Mouse (Mus musculus) G1E (cell line): ENCODE measurements around the gene Hoxc5. TPM values are rescaled to one million over a fixed set of nuclear protein-coding genes. Genes with fewer than 3 reads are reported as not detected.

ENCODE experiments used
- ATAC-seq: 2 replicates; pipeline ENCODE4 v1.8.0; 2016; ENCODE audit warnings: mild to moderate bottlenecking; ENCODE audit not compliant: insufficient number of reproducible peaks, poor library complexity, low FRiP score, severe bottlenecking; ENCODE audit errors: extremely low read depth
- DNase-seq: peaks from one replicate; pipeline ENCODE4 v3.0.0; 2012; ENCODE audit warnings: low spot score
- H3K27me3 ChIP-seq: 2 replicates; pipeline ENCODE4 v1.6.1; 2012; ENCODE audit warnings: mild to moderate bottlenecking, low read length, inconsistent platforms; ENCODE audit not compliant: insufficient read depth
- H3K36me3 ChIP-seq: replicated peaks from 2 replicates; pipeline ENCODE3; 2012; ENCODE audit warnings: mild to moderate bottlenecking, inconsistent platforms
- H3K4me1 ChIP-seq: 2 replicates; pipeline ENCODE4 v1.6.1; 2012; ENCODE audit warnings: low read depth, low read length, inconsistent platforms, mixed read lengths; ENCODE audit not compliant: insufficient read depth
- H3K4me3 ChIP-seq: 2 replicates; pipeline ENCODE4 v1.5.1; 2012; ENCODE audit warnings: low read depth, mild to moderate bottlenecking, inconsistent platforms, low read length, moderate library complexity, mixed read lengths
- H3K9me3 ChIP-seq: replicated peaks from 2 replicates; pipeline ENCODE4 v1.6.1; 2012; ENCODE audit warnings: inconsistent platforms
- CTCF ChIP-seq: IDR thresholded peaks from 2 replicates; pipeline ENCODE4 v1.5.1; 2012; ENCODE audit warnings: low read depth, low read length, inconsistent platforms, mixed read lengths
- GATA1 ChIP-seq: IDR thresholded peaks from 2 replicates; pipeline ENCODE4 v1.6.1; 2012; ENCODE audit warnings: borderline replicate concordance, low read length, inconsistent platforms, mixed read lengths
- GATA2 ChIP-seq: IDR thresholded peaks from 2 replicates; pipeline ENCODE4 v1.6.1; 2012; ENCODE audit warnings: low read depth, low read length, inconsistent platforms, borderline replicate concordance
- POLR2AphosphoS5 ChIP-seq: IDR thresholded peaks from 2 replicates; pipeline ENCODE4 v1.6.1; 2012; ENCODE audit warnings: low read depth, low read length, inconsistent platforms; ENCODE audit not compliant: insufficient replicate concordance
- TAL1 ChIP-seq: conservative IDR thresholded peaks from 2 replicates; pipeline ENCODE4 v1.6.1; 2012; ENCODE audit warnings: low read depth, low read length, inconsistent platforms, mixed read lengths
- polyA plus RNA-seq: library from polyadenylated mRNA; stranded (reverse); fragments of >175 nt; gene quantifications from 2 replicates; pipeline ENCODE4 v1.2.3, GENCODE M21; 2012
- total RNA-seq, 2 experiments: library from RNA; stranded (forward) in 1 of 2; stranded (reverse) in 1 of 2; fragments of 200-1000 nt in 1 of 2; fragments of >200 nt in 1 of 2; fragmentation: Nextera tagmentation in 1 of 2; gene quantifications; 2 replicates each; pipeline ENCODE4 v1.2.3; 2014 to 2017

Hoxc5 gene
- 9.9 and 19.8 TPM in 2 replicates for total RNA-seq (2014; fragmentation: Nextera tagmentation)
- 7.6 and 9.1 TPM in 2 replicates for total RNA-seq (2017)
- polyA plus RNA-seq, result 11.4 and 12.4 TPM in 2 replicates

DNA sequence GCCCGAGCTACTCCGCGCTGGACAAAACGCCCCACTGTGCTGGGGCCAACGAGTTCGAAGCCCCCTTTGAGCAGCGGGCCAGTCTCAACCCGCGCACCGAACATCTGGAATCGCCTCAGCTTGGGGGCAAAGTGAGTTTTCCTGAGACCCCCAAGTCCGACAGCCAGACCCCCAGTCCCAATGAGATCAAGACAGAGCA lies at the start of gene Hoxc5:
Gene Hoxc5 (plus strand): TSS at position 132 of the 199 bp plus-strand sequence.
- Histone ChIP-seq H3K4me3 (peak within 1 kb of the TSS; percentile 65; the same call in 1 of the 2 replicates), H3K36me3 (no peaks in the 10 kb centered on the region), H3K4me1 (peaks cover 48% of the 10 kb centered on the region), H3K9me3 (no peaks in the 10 kb centered on the region), H3K27me3 (peaks cover 92% of the 10 kb centered on the region)
- DNase-seq (no peak), ATAC-seq (no peak)
- TF ChIP-seq GATA1, result no peak
- no peak for TF ChIP-seq POLR2AphosphoS5
- no peak for TF ChIP-seq CTCF
- no peak for TF ChIP-seq TAL1
- no peak for TF ChIP-seq GATA2

DNA sequence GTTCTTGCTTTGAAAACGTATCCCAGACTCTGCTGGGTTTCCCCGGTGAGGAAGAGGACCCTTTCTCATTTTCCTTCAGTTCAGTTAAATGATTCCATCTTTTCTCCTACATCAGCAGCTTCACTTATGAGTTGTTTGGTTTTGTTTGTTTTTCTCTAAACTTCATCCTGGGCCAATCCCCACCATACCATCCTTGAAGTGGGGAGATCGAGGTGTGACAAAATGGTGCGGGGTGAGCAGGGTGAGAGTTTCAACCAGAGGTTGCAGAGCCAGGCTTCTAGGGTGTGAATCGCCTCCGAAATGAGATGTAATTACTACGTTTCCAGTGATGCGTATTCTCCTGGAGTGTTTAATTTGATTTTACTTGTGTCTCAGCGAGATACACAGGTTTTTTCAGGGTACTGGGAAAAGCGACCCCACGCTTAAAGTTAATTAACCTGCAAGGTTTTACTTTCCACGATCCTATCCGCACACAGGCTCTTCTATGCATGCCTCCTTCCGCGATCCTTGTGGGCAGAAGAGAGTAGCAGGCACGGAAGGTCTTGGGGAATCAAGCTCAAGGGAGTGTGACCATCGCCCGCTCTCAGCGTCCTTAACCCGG lies 49.2 kb upstream of the Hoxc5 start:
- Histone ChIP-seq H3K4me1 (no peaks in the 10 kb centered on the region), H3K9me3 (peaks cover 4% of the 10 kb centered on the region), H3K36me3 (no peaks in the 10 kb centered on the region), H3K27me3 (peaks cover 65% of the 10 kb centered on the region), H3K4me3 (no peak overlapping the region)
- TF ChIP-seq GATA2 (no peak), CTCF (no peak), TAL1 (no peak), POLR2AphosphoS5 (no peak)
- ATAC-seq (no peak), DNase-seq (no peak)

DNA sequence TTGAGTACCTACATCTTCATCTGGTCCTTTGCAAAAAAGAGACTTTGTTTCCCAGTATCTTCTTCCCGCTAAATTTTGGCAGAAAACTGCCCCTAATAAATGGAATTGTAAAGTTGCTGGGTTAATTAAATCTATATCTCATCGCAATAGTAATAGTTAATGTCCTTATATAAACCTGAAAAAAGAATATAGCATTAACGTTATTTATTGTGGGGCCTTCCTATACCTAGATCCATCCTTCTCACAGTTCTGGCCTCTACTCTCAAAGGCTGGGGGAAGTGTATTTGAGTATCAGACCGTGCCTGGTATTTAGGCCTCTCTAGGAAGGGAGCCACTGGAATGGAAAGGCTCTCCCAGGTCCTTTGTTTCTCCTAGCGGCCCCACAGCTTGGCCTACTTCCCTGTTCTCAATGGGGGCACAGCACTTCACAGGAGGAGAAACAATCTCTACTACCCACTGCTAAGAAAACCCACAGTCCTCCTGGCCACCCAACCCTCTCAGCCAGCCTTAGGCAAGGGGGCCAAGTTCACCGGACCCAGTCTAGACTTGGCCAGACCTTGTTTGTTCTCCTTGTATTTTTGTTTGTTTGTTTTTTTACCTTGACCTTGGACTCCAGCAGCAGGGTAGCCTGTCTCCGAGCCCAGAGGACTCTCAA lies 48.5 kb upstream of the Hoxc5 start:
- no peaks in the 10 kb centered on the region for H3K36me3 ChIP-seq
- peaks cover 61% of the 10 kb centered on the region for H3K27me3 ChIP-seq
- no peaks in the 10 kb centered on the region for H3K4me1 ChIP-seq
- peaks cover 4% of the 10 kb centered on the region for H3K9me3 ChIP-seq
- DNase-seq (no peak), ATAC-seq (no peak)
- H3K4me3 ChIP-seq, result no peak overlapping the region
- TF ChIP-seq CTCF (no peak), GATA1 (no peak), GATA2 (no peak), POLR2AphosphoS5 (no peak), TAL1 (no peak)

DNA sequence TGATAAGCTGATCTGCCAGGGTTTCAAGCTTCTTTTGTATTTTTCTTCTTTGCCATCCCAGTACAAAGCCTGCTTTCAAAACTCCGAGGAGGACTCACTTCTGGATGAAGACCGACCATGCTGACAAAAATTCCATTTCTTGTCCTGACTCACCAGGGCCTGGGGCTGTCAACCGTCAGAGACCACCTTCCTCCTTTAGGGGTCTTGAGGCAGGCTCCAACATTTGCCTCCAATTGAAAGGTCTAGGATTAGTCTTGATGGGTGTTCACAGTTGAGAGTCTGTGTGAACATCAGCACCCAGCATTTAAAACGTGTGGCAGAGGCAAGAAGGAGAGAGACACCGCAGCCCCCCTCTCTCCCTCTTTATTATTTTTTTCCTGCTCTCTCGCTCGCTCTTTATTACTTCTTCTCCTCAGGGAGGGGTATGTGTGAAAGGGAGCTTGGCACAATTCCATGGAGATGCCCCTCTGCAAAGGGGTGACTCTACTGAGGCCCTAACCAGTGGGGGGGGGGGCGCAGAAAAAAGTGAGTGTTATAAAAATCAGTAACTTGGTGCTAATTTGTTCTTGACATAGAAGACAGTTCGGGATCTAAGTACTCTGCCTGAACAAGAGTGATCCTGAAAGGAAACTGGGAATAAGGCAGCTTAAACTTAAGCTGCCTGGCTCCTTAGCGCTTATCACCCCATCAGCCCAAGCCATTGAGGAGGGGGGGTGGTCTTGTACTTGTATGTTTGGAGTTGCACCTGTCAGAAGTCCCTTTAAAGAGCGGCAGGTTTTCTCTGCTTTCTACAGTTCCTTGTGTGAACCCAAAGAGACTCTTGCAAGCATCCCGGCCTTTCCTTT lies 47.7 kb upstream of the Hoxc5 start:
- H3K9me3 ChIP-seq, result peaks cover 4% of the 10 kb centered on the region
- H3K36me3 ChIP-seq, result no peaks in the 10 kb centered on the region
- H3K4me3 ChIP-seq, result no peak overlapping the region
- no peak for ATAC-seq
- TF ChIP-seq GATA2, result no peak
- TF ChIP-seq POLR2AphosphoS5, result no peak
- TF ChIP-seq TAL1, result no peak
- no peak for TF ChIP-seq CTCF
- TF ChIP-seq GATA1, result no peak
- H3K27me3 ChIP-seq, result peaks cover 56% of the 10 kb centered on the region
- H3K4me1 ChIP-seq, result no peaks in the 10 kb centered on the region
- no peak for DNase-seq

DNA sequence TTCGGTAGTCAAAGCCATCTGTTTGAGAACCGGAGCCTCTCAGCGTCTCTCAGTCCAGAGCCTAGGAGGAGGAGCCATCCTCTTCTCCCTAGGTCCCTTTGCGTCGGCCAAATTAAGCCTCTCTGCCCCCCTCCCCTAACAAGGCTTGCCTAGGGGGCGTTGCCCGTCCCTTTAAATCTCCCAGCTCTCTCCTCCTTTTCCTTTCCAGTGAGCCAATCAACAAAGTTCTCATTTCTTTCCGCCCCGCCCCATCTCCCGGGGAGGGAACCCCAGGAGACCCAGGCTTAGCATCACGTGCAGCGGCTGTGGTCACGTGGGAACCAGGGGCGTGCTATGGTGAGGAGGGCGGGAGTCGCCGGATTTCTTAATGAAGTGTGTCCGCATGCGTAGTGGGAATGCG lies 46.6 kb upstream of the Hoxc5 start:
- TF ChIP-seq GATA1 (no peak), CTCF (no peak), GATA2 (no peak), POLR2AphosphoS5 (no peak), TAL1 (no peak)
- peaks cover 4% of the 10 kb centered on the region for H3K9me3 ChIP-seq
- H3K4me3 ChIP-seq, result no peak overlapping the region
- no peaks in the 10 kb centered on the region for H3K36me3 ChIP-seq
- ATAC-seq, result no peak
- DNase-seq, result no peak
- H3K27me3 ChIP-seq, result peaks cover 60% of the 10 kb centered on the region
- no peaks in the 10 kb centered on the region for H3K4me1 ChIP-seq

DNA sequence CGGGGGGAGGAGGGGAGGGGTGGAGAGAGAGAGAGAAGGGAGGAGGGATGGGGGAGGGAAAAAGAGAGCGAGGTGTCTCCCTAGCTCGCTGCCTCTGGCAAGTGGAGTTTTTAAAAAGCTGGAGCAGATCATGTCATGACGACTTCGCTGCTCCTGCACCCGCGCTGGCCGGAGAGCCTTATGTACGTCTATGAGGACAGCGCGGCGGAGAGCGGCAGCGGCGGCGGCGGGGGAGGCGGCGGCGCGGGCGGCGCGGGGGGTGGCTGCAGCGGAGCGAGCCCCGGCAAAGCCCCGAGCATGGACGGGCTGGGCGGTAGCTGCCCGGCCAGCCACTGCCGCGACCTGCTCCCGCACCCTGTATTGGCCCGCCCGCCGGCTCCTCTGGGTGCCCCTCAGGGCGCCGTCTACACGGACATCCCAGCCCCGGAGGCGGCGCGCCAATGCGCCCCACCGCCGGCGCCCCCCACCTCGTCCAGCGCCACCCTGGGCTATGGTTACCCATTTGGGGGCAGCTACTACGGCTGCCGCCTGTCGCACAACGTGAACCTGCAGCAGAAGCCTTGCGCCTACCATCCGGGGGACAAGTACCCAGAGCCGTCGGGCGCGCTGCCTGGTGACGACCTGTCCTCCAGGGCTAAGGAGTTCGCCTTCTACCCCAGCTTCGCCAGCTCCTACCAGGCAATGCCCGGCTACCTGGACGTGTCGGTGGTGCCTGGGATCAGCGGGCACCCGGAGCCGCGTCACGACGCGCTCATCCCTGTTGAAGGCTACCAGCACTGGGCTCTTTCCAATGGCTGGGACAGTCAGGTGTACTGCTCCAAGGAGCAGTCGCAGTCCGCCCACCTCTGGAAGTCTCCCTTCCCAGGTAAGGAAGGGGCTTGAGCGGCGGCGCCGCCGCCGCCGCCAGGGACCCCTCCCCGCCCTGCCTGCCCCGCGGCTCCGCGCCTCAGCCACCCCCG lies 45.9 kb upstream of the Hoxc5 start, which contains the start of gene Hoxc13:
Gene Hoxc13 (plus strand): TSS at position 51 of the 959 bp plus-strand sequence.
- no peaks in the 10 kb centered on the region for H3K36me3 ChIP-seq
- H3K4me3 ChIP-seq, result no peak within 1 kb of the TSS
- no peak for DNase-seq
- H3K9me3 ChIP-seq, result peaks cover 4% of the 10 kb centered on the region
- no peaks in the 10 kb centered on the region for H3K4me1 ChIP-seq
- no peak for ATAC-seq
- TF ChIP-seq POLR2AphosphoS5 (no peak), GATA2 (no peak), CTCF (no peak), GATA1 (no peak), TAL1 (no peak)
- peaks cover 59% of the 10 kb centered on the region for H3K27me3 ChIP-seq
